8 mouse cellular contexts compared by ENCODE assay signal in the genomic region with DNA sequence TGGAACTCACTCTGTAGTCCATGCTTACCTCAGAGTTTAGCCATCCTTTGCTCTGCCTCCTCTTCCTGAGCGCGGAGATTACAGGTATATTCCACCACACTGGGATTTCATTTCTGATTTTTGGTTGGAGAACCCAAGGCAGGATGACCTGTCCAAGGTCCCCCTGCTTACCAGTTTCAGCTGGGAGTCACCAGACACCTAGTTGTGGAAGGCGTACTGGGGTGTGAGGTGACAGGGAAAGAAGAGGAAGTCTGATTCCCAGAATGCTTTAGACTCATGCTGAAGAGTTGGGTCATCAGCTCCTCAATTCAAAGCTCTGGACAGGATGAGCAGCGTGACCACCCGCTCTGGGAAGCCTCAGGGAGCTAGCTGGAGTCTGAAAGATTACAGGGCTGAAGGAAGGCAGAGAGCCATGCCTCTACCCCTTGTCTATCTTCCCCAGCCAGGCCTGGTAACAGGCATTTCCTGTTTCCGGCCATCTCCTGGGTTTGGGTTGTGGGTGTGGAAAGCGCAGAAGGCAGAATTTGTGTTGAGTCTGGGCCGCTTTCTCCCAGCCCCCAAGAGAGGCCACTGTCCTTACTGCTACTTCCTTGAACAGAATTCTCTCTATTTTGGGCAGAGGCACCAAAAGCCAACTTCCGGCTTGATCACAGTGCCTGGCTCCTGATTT. TPM values are rescaled to one million over a fixed set of nuclear protein-coding genes. Genes with fewer than 3 reads are reported as not detected.
DNase-seq lines count a peak whose midpoint lies in the region; TF ChIP-seq lines count a peak whose summit lies in the region.
"Had no signal": no experiment of that assay in that cellular context is flagged by ENCODE, and none has a peak within 500 bp of the region (broad histone marks: within the 10 kb centered on the region; RNA-seq: fewer than 3 reads in every experiment).

No protein-coding gene starts in this region.

- intact Hi-C loops in gastrocnemius, adult 2 months (cut with DNase I): no loop called here

- 65% methylated on average over 9 of the region's 9 CpGs for WGBS in heart, embryonic 10.5 days

- peak; percentile 23 to 35 for DNase-seq in spleen, adult 18-20 months
- DNase-seq in spleen, postnatal 14 days (ENCODE audit: low spot score in 2 of 2): no peak
- peak; percentile 78 for DNase-seq in heart, embryonic 10.5 days (ENCODE audit: low spot score)
- peak; percentile 26 for DNase-seq in lung, postnatal 25 days (ENCODE audit: low spot score)
- DNase-seq in yolk sac, embryonic 10.5 days (ENCODE audit: low spot score): peak; percentile 24
- no peak for DNase-seq in gastrocnemius, adult 2 months
- DNase-seq in right cerebral cortex, postnatal 25 days: no peak

- no peaks in the 10 kb centered on the region; the same call in 1 of the 2 replicates for H3K9me3 ChIP-seq in heart, embryonic 10.5 days

- no peaks in the 10 kb centered on the region for H3K27me3 ChIP-seq in heart, embryonic 10.5 days (ENCODE audit: insufficient read depth, poor library complexity, severe bottlenecking)

- H3K4me1 ChIP-seq in heart, embryonic 10.5 days: peaks cover 6% of the 10 kb centered on the region; the same call in 1 of the 2 replicates

- no peak for TF ChIP-seq CTCF in gastrocnemius, adult 2 months (IDR thresholded peaks at IDR 0.05)

- H3K27ac ChIP-seq in heart, embryonic 10.5 days: peak overlapping the region; percentile 4; the same call in 1 of the 2 replicates
- H3K27ac ChIP-seq in gastrocnemius, adult 2 months: no peak overlapping the region
- H3K27ac ChIP-seq: left cerebral cortex, adult 2 months had no signal

- H3K4me3 ChIP-seq in heart, embryonic 10.5 days: no peak overlapping the region
- no peak overlapping the region for H3K4me3 ChIP-seq in gastrocnemius, adult 2 months
- H3K4me3 ChIP-seq: left cerebral cortex, adult 2 months had no signal

- H3K36me3 ChIP-seq in heart, embryonic 10.5 days: no peaks in the 10 kb centered on the region

RNA-seq across cellular contexts. Expression of a gene that starts 11.2 kb away (rescaled TPM):
- polyA plus RNA-seq in heart, embryonic 10.5 days (2016; fragmentation: Nextera tagmentation; extraction: Ambion mirVana): 1.2 and 2.7 TPM in 2 replicates
- total RNA-seq in gastrocnemius, adult 2 months (2021): under 1 TPM; 0.46 to 0.56 TPM

RNA-seq across cellular contexts. Expression of a gene that starts 40.9 kb away (rescaled TPM):
- 44.4 and 46.8 TPM in 2 replicates for polyA plus RNA-seq in heart, embryonic 10.5 days (2016; fragmentation: Nextera tagmentation; extraction: Ambion mirVana)
- 100 to 1,000 TPM; 170 to 176 TPM for total RNA-seq in gastrocnemius, adult 2 months (2021)

RNA-seq across cellular contexts. Expression of a gene that starts 41.9 kb away (rescaled TPM):
- polyA plus RNA-seq in heart, embryonic 10.5 days (2016; fragmentation: Nextera tagmentation; extraction: Ambion mirVana): 25.2 and 28.6 TPM in 2 replicates
- 10 to 100 TPM; 24.0 to 24.4 TPM for total RNA-seq in gastrocnemius, adult 2 months (2021)

Comparison
In these comparisons a context has a peak if more than half of its experiments do, and no peak if none do; other contexts are left out.
1. DNase-seq: peak in spleen, adult 18-20 months (2 of 2), heart, embryonic 10.5 days (single experiment), lung, postnatal 25 days (single experiment) and yolk sac, embryonic 10.5 days (single experiment); none in spleen, postnatal 14 days (0 of 2), gastrocnemius, adult 2 months (single experiment) and right cerebral cortex, postnatal 25 days (single experiment).